Mouse (Mus musculus): ENCODE data around the gene Tnip2. TPM values are rescaled to one million over a fixed set of nuclear protein-coding genes. Genes with fewer than 3 reads are reported as not detected.
A peak's percentile ranks its signal among the peaks of the same experiment; 100 is the strongest.

Tnip2 gene
- polyA plus RNA-seq, 1 experiment from 2014 or later = 12.0 TPM

- Histone ChIP-seq H3K9ac (no peak overlapping the region), H3K36me3 (no peaks in the 10 kb centered on the region), H3K9me3 (no peaks in the 10 kb centered on the region), H3K27ac (no peak overlapping the region), H3K27me3 (0 out of 2 replicates have a peak, but pooled peaks cover 8% of the 10 kb centered on the region), H3K4me3 (no peak overlapping the region), H3K4me2 (replicated peaks) (no peak overlapping the region), H3K4me1 (no peaks in the 10 kb centered on the region)
- ATAC-seq (ENCODE audit: insufficient number of reproducible peaks, insufficient read depth, low FRiP score, low TSS enrichment) = no peak
- WGBS = 67% methylated on average over 11 of the region's 11 CpGs
Measured at GRCm38 (mm10) chr5:34520458-34521209, 6.8 kb upstream of the Tnip2 start.

DNA sequence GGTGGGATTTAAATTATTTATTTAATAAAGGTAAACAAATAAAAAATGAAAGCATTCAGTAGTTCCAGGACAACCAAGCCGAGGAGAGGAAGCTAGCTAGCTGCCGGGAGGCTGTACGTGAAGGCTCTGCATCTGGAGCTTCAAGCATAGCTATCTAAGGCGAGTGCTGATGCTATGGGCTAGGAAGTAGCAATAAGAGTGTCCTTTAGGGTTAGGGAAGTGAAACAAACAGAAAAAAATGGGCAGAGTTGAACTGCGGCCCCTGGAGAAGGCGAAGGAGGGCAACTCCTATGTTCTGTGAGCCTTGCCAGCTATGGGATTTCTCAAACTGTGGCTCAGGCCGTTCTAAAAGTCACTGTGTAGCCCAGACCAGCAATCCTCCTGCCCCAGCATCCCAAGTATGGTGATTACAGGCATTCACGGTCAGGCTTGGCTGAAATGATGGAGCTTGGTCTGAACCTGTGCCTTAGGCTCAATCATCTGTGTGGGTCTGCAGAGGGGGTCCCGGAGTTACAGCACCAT is 5.7 kb upstream of the Tnip2 start:
- Histone ChIP-seq H3K9me3 (no peaks in the 10 kb centered on the region), H3K9ac (no peak overlapping the region), H3K4me3 (no peak overlapping the region), H3K36me3 (no peaks in the 10 kb centered on the region), H3K4me2 (replicated peaks) (no peak overlapping the region), H3K27me3 (0 out of 2 replicates have a peak, but pooled peaks cover 6% of the 10 kb centered on the region), H3K4me1 (no peaks in the 10 kb centered on the region), H3K27ac (no peak overlapping the region)
- 80% methylated on average over 9 of the region's 9 CpGs for WGBS
- ATAC-seq (ENCODE audit: insufficient number of reproducible peaks, insufficient read depth, low FRiP score, low TSS enrichment) = no peak

DNA sequence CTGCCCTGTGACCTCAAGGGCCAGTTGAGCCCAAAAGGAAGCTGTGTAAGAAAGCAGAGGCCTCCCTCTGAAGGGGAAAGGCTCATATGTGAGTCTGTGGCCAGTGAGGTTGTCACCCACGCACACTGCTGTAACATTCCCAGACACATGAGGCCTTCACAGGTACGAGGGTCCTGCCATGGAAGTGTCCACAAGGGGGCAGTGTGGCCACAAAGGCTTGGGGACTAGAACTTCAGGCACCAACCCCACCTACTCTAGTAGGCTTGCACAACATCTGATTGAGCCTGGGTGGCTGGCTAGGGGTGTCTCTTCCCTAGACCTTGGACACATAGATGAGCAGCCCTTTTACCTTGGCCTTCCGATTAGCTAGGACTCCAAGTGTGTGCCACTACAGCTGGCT is 4.1 kb upstream of the Tnip2 start:
- 0 out of 2 replicates have a peak, but pooled peaks cover 3% of the 10 kb centered on the region for H3K4me1 ChIP-seq
- ATAC-seq (ENCODE audit: insufficient number of reproducible peaks, insufficient read depth, low FRiP score, low TSS enrichment) = no peak
- H3K36me3 ChIP-seq = no peaks in the 10 kb centered on the region
- H3K27ac ChIP-seq = no peak overlapping the region
- no peaks in the 10 kb centered on the region for H3K9me3 ChIP-seq
- H3K9ac ChIP-seq = no peak overlapping the region
- H3K27me3 ChIP-seq = peaks cover 4% of the 10 kb centered on the region
- no peak overlapping the region for H3K4me2 ChIP-seq (replicated peaks)
- 34% methylated on average over 3 of the region's 3 CpGs for WGBS
- H3K4me3 ChIP-seq = no peak overlapping the region

DNA sequence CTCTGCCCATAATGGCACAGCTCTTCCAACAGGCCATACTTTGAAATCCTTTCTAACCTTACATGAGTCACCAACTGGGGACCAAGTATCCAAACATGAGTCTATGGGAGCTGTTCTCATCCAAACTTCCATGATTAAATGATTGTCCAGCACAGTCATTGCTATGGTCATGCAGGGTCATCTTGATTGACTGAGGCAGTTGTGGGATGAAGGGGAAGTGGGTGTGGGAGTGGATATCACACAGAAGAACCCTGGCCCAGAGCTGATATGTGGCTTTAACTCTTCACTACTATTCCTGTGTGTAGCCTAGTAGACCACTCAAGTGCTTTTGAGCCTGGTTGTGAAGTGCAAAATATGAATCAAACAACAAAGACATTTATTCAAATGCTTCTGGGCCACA is 1.3 kb upstream of the Tnip2 start:
- no peaks in the 10 kb centered on the region for H3K9me3 ChIP-seq
- H3K9ac ChIP-seq = no peak overlapping the region
- H3K4me1 ChIP-seq = 0 out of 2 replicates have a peak, but pooled peaks cover 3% of the 10 kb centered on the region
- no peak overlapping the region for H3K27ac ChIP-seq
- H3K4me2 ChIP-seq (replicated peaks) = no peak overlapping the region
- no peak overlapping the region for H3K4me3 ChIP-seq
- no peak for ATAC-seq (ENCODE audit: insufficient number of reproducible peaks, insufficient read depth, low FRiP score, low TSS enrichment)
- no peaks in the 10 kb centered on the region for H3K36me3 ChIP-seq
- H3K27me3 ChIP-seq = peaks cover 14% of the 10 kb centered on the region

GRCm38 (mm10) chr5:34514218-34514566 is 401 bp upstream of the Tnip2 start:
- Histone ChIP-seq H3K4me3 (peak overlapping the region; percentile 66), H3K9me3 (no peaks in the 10 kb centered on the region), H3K27me3 (peaks cover 14% of the 10 kb centered on the region), H3K4me2 (replicated peaks) (peak overlapping the region; percentile 96), H3K4me1 (0 out of 2 replicates have a peak, but pooled peaks cover 3% of the 10 kb centered on the region), H3K36me3 (no peaks in the 10 kb centered on the region), H3K27ac (no peak overlapping the region), H3K9ac (peak overlapping the region; percentile 65)
- WGBS = 26% methylated on average over 7 of the region's 7 CpGs
- no peak for ATAC-seq (ENCODE audit: insufficient number of reproducible peaks, insufficient read depth, low FRiP score, low TSS enrichment)

DNA sequence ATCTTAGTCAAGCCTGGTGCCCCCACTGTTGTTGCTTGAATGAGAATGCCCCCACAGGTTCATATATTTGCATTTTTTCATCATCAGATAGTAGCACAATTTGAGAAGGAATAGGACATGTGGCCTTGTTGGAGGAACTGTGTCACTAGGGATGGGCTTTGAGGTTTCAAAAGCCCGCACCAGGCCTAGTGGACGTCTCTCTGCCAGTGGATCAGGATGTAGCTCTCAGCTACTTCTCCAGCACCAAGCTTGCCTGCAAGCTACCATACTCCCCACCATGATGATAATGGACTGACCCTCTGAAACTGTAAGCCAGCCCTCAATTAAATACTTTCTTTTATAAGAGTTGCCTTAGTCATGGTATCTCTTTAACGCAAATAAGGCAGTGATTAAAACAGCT is 1.3 kb downstream of the Tnip2 start:
- 90% methylated on average over 3 of the region's 3 CpGs for WGBS
- no peaks in the 10 kb centered on the region for H3K9me3 ChIP-seq
- no peak overlapping the region for H3K9ac ChIP-seq
- H3K27me3 ChIP-seq = peaks cover 14% of the 10 kb centered on the region
- no peaks in the 10 kb centered on the region for H3K36me3 ChIP-seq
- H3K4me2 ChIP-seq (replicated peaks) = no peak overlapping the region
- ATAC-seq (ENCODE audit: insufficient number of reproducible peaks, insufficient read depth, low FRiP score, low TSS enrichment) = no peak
- 0 out of 2 replicates have a peak, but pooled peaks cover 3% of the 10 kb centered on the region for H3K4me1 ChIP-seq
- H3K27ac ChIP-seq = no peak overlapping the region
- no peak overlapping the region for H3K4me3 ChIP-seq

GRCm38 (mm10) chr5:34502821-34503220 is 11.0 kb downstream of the Tnip2 start:
- Histone ChIP-seq H3K27ac (no peak overlapping the region), H3K4me2 (replicated peaks) (no peak overlapping the region), H3K9me3 (no peaks in the 10 kb centered on the region), H3K4me3 (no peak overlapping the region), H3K9ac (no peak overlapping the region), H3K36me3 (no peaks in the 10 kb centered on the region), H3K27me3 (no peaks in the 10 kb centered on the region), H3K4me1 (no peaks in the 10 kb centered on the region)
- ATAC-seq (ENCODE audit: insufficient number of reproducible peaks, insufficient read depth, low FRiP score, low TSS enrichment) = no peak
- WGBS = 86% methylated on average over 6 of the region's 6 CpGs

DNA sequence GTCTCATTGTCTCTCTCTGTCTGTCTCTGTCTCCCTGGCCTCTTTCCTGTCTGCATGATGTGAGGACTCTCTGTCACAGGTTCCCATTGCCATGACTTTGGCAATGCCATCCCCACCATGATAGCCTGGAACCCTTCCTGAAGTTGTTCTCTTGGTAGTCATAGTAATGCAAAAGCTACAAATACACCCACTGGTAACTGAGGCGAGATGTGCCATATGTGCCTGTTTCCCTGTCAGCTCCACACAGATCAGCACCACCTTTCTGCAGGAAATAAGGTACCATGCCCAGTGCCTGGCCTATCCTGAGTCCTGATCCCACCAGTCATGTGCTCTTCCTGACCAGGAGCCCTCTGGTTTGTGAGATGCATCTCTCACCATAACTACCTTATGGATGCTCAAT is 11.4 kb downstream of the Tnip2 start:
- Histone ChIP-seq H3K9ac (no peak overlapping the region), H3K4me2 (replicated peaks) (no peak overlapping the region), H3K4me1 (no peaks in the 10 kb centered on the region), H3K4me3 (no peak overlapping the region), H3K27me3 (no peaks in the 10 kb centered on the region), H3K36me3 (no peaks in the 10 kb centered on the region), H3K9me3 (no peaks in the 10 kb centered on the region), H3K27ac (no peak overlapping the region)
- no peak for ATAC-seq (ENCODE audit: insufficient number of reproducible peaks, insufficient read depth, low FRiP score, low TSS enrichment)
- 76% methylated on average over 1 of the region's 1 CpGs for WGBS

DNA sequence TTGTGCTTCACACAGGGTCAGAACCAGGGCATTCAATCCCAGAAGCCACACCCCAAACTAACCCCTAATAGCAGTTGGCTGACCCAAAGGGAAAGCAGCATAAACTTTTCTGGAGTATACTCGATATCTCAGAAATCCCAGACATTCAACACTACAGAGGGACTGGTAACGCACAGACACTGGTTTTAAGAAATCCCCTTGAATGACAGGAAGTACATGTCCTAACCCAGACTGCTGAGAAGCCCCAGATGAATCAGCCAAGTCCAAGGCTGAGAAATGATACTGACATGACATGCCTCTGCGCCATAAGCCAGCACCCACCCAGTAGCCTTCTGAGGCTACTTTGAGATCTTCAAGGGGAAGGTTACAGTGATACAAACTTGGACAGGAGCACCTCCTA is 12.2 kb downstream of the Tnip2 start:
- no peaks in the 10 kb centered on the region for H3K4me1 ChIP-seq
- ATAC-seq (ENCODE audit: insufficient number of reproducible peaks, insufficient read depth, low FRiP score, low TSS enrichment) = no peak
- H3K4me3 ChIP-seq = no peak overlapping the region
- H3K36me3 ChIP-seq = no peaks in the 10 kb centered on the region
- no peak overlapping the region for H3K27ac ChIP-seq
- H3K9me3 ChIP-seq = no peaks in the 10 kb centered on the region
- no peak overlapping the region for H3K9ac ChIP-seq
- no peaks in the 10 kb centered on the region for H3K27me3 ChIP-seq
- 71% methylated on average over 3 of the region's 3 CpGs for WGBS
- no peak overlapping the region for H3K4me2 ChIP-seq (replicated peaks)

DNA sequence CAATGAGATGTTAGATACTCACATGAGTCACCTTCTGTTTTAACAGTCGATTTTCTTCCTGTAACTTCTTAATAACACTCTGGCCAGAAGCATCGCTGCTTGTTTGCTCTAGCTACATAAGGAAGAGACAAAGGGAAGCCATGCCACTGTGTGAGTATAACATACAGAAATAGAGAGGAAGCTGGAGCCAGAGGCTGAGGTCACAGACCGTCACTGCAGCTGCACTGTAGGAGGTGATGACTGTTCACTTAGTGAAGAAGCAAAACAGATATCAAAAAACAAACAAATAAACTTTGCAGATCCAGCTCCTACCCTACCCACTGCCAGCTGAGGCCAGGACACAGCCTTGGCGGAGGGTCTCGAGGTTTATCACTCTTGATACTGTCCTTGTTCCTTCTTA is 12.9 kb downstream of the Tnip2 start:
- 77% methylated on average over 5 of the region's 5 CpGs for WGBS
- H3K9ac ChIP-seq = no peak overlapping the region
- no peaks in the 10 kb centered on the region for H3K9me3 ChIP-seq
- H3K4me2 ChIP-seq (replicated peaks) = no peak overlapping the region
- no peaks in the 10 kb centered on the region for H3K4me1 ChIP-seq
- no peak overlapping the region for H3K27ac ChIP-seq
- H3K36me3 ChIP-seq = no peaks in the 10 kb centered on the region
- H3K27me3 ChIP-seq = no peaks in the 10 kb centered on the region
- ATAC-seq (ENCODE audit: insufficient number of reproducible peaks, insufficient read depth, low FRiP score, low TSS enrichment) = no peak
- H3K4me3 ChIP-seq = no peak overlapping the region

- H3K4me3 ChIP-seq = no peak overlapping the region
- no peaks in the 10 kb centered on the region for H3K36me3 ChIP-seq
- no peaks in the 10 kb centered on the region for H3K27me3 ChIP-seq
- no peaks in the 10 kb centered on the region for H3K9me3 ChIP-seq
- no peak for ATAC-seq (ENCODE audit: insufficient number of reproducible peaks, insufficient read depth, low FRiP score, low TSS enrichment)
- H3K4me2 ChIP-seq (replicated peaks) = no peak overlapping the region
- 90% methylated on average over 6 of the region's 6 CpGs for WGBS
- H3K27ac ChIP-seq = no peak overlapping the region
- H3K4me1 ChIP-seq = no peaks in the 10 kb centered on the region
- H3K9ac ChIP-seq = no peak overlapping the region
Measured at GRCm38 (mm10) chr5:34496745-34497144, 17.0 kb downstream of the Tnip2 start.

GRCm38 (mm10) chr5:34489418-34489787 is 24.4 kb downstream of the Tnip2 start:
- Histone ChIP-seq H3K27ac (no peak overlapping the region), H3K4me1 (no peaks in the 10 kb centered on the region), H3K36me3 (peaks cover 30% of the 10 kb centered on the region), H3K9ac (no peak overlapping the region), H3K4me2 (replicated peaks) (no peak overlapping the region), H3K4me3 (no peak overlapping the region), H3K9me3 (no peaks in the 10 kb centered on the region), H3K27me3 (no peaks in the 10 kb centered on the region)
- WGBS = 85% methylated on average over 3 of the region's 3 CpGs
- no peak for ATAC-seq (ENCODE audit: insufficient number of reproducible peaks, insufficient read depth, low FRiP score, low TSS enrichment)

Measured in embryonic facial prominence, embryonic 12.5 days (tissue).